Mouse (Mus musculus) right cerebral cortex, postnatal 14 days (tissue): Measurements from ENCODE around the gene Dock2.

Experiments used
- DNase-seq: peaks from one replicate; pipeline ENCODE4 v3.0.0; 2022

Gene Dock2

GRCm38 (mm10) chr11:34339693-34340092 is 444.0 kb downstream of the Dock2 start:
- DNase-seq, result no peak

DNA sequence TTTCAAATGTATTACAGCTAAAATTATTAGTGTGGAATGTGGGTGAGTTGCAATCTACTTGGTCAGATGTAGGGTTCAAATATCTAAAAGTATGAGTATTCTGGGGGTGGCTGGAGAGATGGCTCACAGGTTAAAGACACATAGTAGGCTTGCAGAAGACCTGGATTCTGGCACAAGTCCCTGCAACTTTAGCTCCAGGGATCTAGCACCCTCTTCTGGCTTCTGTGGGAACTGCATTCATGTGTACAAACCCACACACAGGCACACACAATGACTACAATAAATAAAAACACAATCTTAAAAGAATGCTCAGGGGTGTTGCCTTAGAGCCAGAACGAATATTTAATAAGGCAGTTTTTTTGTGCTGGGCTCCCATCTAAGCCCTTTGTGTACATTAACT is 445.8 kb downstream of the Dock2 start:
- DNase-seq, result no peak

GRCm38 (mm10) chr11:34332344-34333031 is 451.2 kb downstream of the Dock2 start:
- DNase-seq, result no peak

DNA sequence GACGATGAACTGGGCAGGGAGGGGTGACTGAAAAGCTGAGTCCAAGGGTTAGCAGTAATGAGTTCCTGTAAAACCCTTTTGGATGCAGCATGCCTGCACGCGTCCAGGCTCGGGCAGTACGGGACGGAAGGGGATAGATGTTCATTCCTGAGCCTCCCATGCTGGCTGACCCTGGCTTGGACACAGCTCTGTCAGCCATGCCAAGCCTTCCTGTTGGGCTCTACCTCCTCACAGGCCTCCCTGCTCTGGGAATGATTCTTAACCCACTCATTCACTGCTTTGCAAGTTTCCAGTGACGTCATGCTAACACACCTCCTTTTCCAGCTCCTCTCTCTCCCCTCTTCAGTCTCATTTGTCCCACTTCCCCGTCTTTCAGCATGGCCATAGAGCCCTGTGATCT is 460.0 kb downstream of the Dock2 start:
- DNase-seq, result no peak

- no peak for DNase-seq
Observed at GRCm38 (mm10) chr11:34319282-34319681, 464.4 kb downstream of the Dock2 start.

DNA sequence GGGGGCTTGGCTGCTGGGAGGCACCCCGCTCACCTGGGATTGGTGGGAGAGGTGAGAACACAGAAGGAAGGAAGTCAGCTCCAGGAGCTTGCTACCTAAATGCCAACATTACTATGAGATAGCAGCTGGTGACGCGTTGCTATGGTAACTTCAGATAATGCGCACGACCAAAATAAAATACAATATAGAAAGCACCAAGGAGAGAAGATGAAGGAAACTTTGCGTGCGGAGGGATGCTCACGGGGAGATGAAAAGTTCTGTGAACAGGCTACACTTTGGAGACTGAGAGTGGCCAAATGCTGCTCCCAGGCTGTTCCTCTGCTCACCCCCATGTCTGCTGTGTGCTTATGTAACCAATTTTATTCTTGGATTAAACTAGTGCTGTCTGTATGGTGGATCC is 466.7 kb downstream of the Dock2 start:
- no peak for DNase-seq

- DNase-seq, result no peak
Observed at GRCm38 (mm10) chr11:34316176-34316575, 467.5 kb downstream of the Dock2 start.

DNA sequence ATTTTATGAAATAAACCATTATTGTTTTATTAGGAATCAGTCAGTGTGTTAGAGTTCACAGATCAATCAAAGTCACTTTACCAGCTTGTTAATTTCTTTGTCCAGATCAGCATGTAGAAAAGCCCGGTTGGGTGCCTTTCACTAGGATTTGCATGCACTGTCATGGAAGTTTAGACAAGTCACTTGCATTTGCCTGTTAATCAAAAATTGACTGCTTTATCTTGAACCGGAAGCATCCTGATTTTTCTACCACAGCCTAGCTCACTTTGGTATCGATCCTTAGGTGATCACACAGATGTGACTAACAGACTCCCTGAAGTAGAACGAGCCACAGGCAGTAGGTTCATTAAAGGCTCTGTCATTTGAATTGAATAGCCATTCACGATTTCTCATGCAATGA is 468.3 kb downstream of the Dock2 start:
- no peak for DNase-seq

GRCm38 (mm10) chr11:34314534-34315379 is 468.9 kb downstream of the Dock2 start, which contains the start of gene Fam196b:
Gene Fam196b, plus strand, starts transcription at chr11:34314822.
- DNase-seq, result no peak

DNA sequence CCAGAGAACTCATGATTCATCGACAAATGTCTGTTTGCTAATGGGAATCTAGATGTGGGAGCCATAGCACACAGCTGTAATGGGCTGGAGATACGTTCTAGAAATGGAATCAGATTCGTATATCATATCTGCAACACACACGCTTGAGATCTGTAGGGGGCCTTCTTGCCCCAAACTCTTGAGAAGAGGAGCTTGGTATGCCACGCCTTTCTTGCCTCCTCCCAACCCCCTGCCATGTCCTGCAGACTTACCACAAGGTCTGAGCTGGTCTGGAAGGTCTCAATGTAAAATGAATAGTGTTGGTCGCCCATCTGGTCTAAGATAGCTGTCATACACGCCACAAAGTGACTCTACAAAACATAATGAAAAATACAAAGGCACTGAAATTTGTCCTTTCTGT is 471.5 kb downstream of the Dock2 start:
- no peak for DNase-seq

DNA sequence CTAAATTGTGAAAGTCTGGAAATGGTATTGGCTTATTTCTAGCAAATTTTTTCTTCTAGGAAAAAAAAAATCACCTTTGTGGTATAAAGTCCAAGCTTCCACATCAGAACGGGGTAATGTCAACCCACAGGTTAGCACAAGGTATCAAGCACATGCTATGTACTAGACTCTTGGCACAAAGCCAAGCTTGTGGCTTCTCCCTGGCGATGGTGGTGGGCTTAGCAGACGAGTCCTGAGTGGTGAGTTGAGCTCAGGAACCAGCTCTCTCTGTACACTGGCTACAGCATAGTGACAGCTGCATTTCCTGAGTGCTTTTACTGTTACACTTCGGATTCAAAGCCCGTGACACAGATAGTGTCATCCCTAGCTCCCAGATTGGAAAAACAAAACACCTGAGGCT is 472.0 kb downstream of the Dock2 start:
- no peak for DNase-seq

GRCm38 (mm10) chr11:34309360-34309759 is 474.3 kb downstream of the Dock2 start:
- no peak for DNase-seq

- DNase-seq, result no peak
Observed at GRCm38 (mm10) chr11:34308731-34309130, 475.0 kb downstream of the Dock2 start.

DNA sequence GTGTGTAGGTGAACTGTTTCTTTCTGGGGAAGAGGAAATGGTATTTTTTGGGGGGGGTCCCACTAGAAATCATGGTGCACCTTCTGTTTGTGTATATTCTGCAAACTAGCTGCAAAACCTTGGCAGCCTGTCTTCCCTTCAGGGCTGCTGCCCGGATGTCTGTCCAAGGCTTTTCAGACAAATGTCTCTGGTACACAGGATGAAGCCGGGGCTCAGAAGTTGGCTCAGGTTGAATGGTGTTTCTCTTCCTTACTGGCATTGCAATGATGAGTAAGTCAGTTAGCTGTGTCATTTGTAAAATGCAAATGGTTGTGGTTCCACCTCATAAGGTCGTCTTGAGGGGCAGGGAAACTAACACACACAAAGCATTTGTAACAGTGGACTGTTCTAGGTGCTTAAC is 477.5 kb downstream of the Dock2 start:
- DNase-seq, result no peak

GRCm38 (mm10) chr11:34300064-34300463 is 483.6 kb downstream of the Dock2 start:
- DNase-seq, result no peak

- no peak for DNase-seq
Observed at GRCm38 (mm10) chr11:34299550-34299949, 484.1 kb downstream of the Dock2 start.

- no peak for DNase-seq
Observed at GRCm38 (mm10) chr11:34297698-34298378, 485.9 kb downstream of the Dock2 start.

DNA sequence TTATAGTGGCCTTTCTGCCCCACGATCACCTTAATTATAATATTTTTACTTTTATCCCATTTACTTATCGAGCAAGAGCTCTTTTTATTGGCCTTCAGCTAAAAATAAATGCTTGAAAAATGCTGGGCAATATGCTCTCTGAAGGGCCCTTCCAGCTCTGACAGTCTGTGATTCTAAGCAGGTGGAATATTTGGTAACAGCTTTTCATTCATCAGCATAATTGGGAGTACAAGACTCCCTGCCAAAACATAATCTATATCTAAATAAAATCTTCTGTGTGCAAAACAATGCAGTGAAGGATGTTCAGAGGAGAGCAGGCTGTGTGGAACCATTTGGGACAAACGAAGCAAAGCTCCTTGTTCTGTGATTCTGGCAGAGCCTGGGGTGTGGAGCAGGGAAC is 492.4 kb downstream of the Dock2 start:
- no peak for DNase-seq

GRCm38 (mm10) chr11:34290708-34291107 is 493.0 kb downstream of the Dock2 start:
- no peak for DNase-seq

DNA sequence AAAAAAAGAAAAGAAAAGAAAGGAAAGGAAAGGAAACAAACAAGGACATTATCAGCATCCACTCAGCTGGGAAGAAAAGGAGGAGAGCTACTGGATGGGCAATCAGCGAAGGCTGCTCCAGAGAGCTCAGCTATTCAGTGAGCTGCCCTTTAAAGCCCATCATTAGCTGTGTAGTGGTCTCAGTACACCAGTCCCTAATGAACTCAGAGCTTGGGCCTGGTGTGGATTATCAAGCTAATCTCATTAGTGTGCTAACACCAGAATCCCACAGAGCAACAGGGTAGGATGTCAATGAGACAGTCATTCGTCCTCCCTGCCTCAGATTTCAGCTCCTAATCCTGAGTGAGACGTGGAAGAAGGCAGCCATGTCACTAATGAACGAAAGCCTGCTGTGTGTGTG is 493.4 kb downstream of the Dock2 start:
- no peak for DNase-seq

- no peak for DNase-seq
Observed at GRCm38 (mm10) chr11:34284124-34284808, 499.4 kb downstream of the Dock2 start.

DNA sequence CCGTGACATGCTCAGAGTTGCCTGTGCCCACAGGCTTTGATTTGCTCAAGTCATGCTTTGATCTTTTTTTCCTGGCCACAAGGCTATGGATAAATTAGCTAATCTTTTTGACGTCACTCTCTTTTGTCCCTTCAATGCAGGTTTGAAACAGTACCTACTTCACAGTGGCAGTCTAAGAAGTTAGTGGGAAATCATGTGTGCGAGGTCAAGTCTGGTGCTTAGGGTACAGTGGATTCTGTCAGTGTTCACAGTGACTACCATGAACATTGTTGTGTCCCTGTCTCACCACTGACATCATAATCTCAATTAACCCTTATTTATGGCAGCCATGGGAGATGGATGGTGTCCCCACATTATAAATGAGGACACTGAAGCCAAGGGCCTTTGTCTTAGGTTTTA is 506.6 kb downstream of the Dock2 start:
- DNase-seq, result no peak
